Mouse (Mus musculus) liver, postnatal 0 days (tissue): ENCODE data around the gene Adcy7.

Source experiments
- CTCF ChIP-seq: sonication (generic); IDR thresholded peaks from 2 replicates; pipeline ENCODE4 v1.5.1; 2016; ENCODE audit warnings: antibody characterized with exemption, low read depth
- EP300 ChIP-seq: IDR thresholded peaks from 2 replicates; pipeline ENCODE4 v1.6.1; 2016; ENCODE audit warnings: antibody characterized with exemption, low read depth, mild to moderate bottlenecking

- TF ChIP-seq EP300 (no peak; the same call in 1 of the 2 replicates), CTCF (no peak)
Observed at GRCm38 (mm10) chr8:88301589-88302437, 29.6 kb downstream of the Adcy7 start.
